Mouse (Mus musculus): Measurements from ENCODE around the gene Btbd9. TPM values are rescaled to one million over a fixed set of nuclear protein-coding genes. Genes with fewer than 3 reads are reported as not detected.
A peak's percentile ranks its signal among the peaks of the same experiment; 100 is the strongest.

The Btbd9 gene
- polyA plus RNA-seq, 1 experiment: 21.0 TPM

- 71% methylated on average over 5 of the region's 5 CpGs for WGBS
- H3K4me1 ChIP-seq (ENCODE audit: control insufficient read depth, insufficient read depth, low read length): no peaks in the 10 kb centered on the region; the same call in 1 of the 2 replicates
- TF ChIP-seq CTCF (IDR thresholded peaks at IDR 0.05; ENCODE audit: control insufficient read depth, insufficient read depth, low read length) (no peak), POLR2A (IDR thresholded peaks at IDR 0.05; ENCODE audit: borderline replicate concordance, control insufficient read depth, low read depth, low read length) (no peak)
- H3K27ac ChIP-seq (ENCODE audit: control insufficient read depth, insufficient read depth, low read depth, low read length, poor library complexity): no peak overlapping the region
- no peak overlapping the region for H3K4me3 ChIP-seq (replicated peaks; ENCODE audit: control insufficient read depth, low read depth, low read length)
Measured at GRCm38 (mm10) chr17:30594407-30594806, 18.1 kb upstream of the Btbd9 start.

- no peaks in the 10 kb centered on the region; the same call in 1 of the 2 replicates for H3K4me1 ChIP-seq (ENCODE audit: control insufficient read depth, insufficient read depth, low read length)
- WGBS: 60% methylated on average over 17 of the region's 17 CpGs
- TF ChIP-seq CTCF (IDR thresholded peaks at IDR 0.05; ENCODE audit: control insufficient read depth, insufficient read depth, low read length) (peak; percentile 3; the same call in 1 of the 2 replicates), POLR2A (IDR thresholded peaks at IDR 0.05; ENCODE audit: borderline replicate concordance, control insufficient read depth, low read depth, low read length) (no peak)
- H3K27ac ChIP-seq (ENCODE audit: control insufficient read depth, insufficient read depth, low read depth, low read length, poor library complexity): no peak overlapping the region
- H3K4me3 ChIP-seq (replicated peaks; ENCODE audit: control insufficient read depth, low read depth, low read length): no peak overlapping the region
Measured at GRCm38 (mm10) chr17:30590417-30591198, 14.3 kb upstream of the Btbd9 start.

GRCm38 (mm10) chr17:30583258-30584001 is 7.1 kb upstream of the Btbd9 start:
- 69% methylated on average over 2 of the region's 2 CpGs for WGBS

GRCm38 (mm10) chr17:30582313-30582712 is 6.0 kb upstream of the Btbd9 start:
- TF ChIP-seq POLR2A (IDR thresholded peaks at IDR 0.05; ENCODE audit: borderline replicate concordance, control insufficient read depth, low read depth, low read length) (no peak), CTCF (IDR thresholded peaks at IDR 0.05; ENCODE audit: control insufficient read depth, insufficient read depth, low read length) (no peak)
- Histone ChIP-seq H3K27ac (ENCODE audit: control insufficient read depth, insufficient read depth, low read depth, low read length, poor library complexity) (no peak overlapping the region), H3K4me3 (replicated peaks; ENCODE audit: control insufficient read depth, low read depth, low read length) (no peak overlapping the region), H3K4me1 (ENCODE audit: control insufficient read depth, insufficient read depth, low read length) (no peaks in the 10 kb centered on the region)
- 89% methylated on average over 3 of the region's 3 CpGs for WGBS

More at GRCm38 (mm10) chr17:30583258-30584001, 7.1 kb upstream of the Btbd9 start:
- Histone ChIP-seq H3K27ac (ENCODE audit: control insufficient read depth, insufficient read depth, low read depth, low read length, poor library complexity) (no peak overlapping the region), H3K4me3 (replicated peaks; ENCODE audit: control insufficient read depth, low read depth, low read length) (no peak overlapping the region), H3K4me1 (ENCODE audit: control insufficient read depth, insufficient read depth, low read length) (no peaks in the 10 kb centered on the region)
- no peak for TF ChIP-seq POLR2A (IDR thresholded peaks at IDR 0.05; ENCODE audit: borderline replicate concordance, control insufficient read depth, low read depth, low read length)
- TF ChIP-seq CTCF (IDR thresholded peaks at IDR 0.05; ENCODE audit: control insufficient read depth, insufficient read depth, low read length): no peak

- Histone ChIP-seq H3K4me3 (replicated peaks; ENCODE audit: control insufficient read depth, low read depth, low read length) (no peak overlapping the region), H3K4me1 (ENCODE audit: control insufficient read depth, insufficient read depth, low read length) (no peaks in the 10 kb centered on the region), H3K27ac (ENCODE audit: control insufficient read depth, insufficient read depth, low read depth, low read length, poor library complexity) (no peak overlapping the region)
- TF ChIP-seq CTCF (IDR thresholded peaks at IDR 0.05; ENCODE audit: control insufficient read depth, insufficient read depth, low read length) (no peak), POLR2A (IDR thresholded peaks at IDR 0.05; ENCODE audit: borderline replicate concordance, control insufficient read depth, low read depth, low read length) (no peak)
- 83% methylated on average over 6 of the region's 6 CpGs for WGBS
Measured at GRCm38 (mm10) chr17:30581201-30581600, 4.9 kb upstream of the Btbd9 start.

GRCm38 (mm10) chr17:30580781-30581180 is 4.5 kb upstream of the Btbd9 start:
- Histone ChIP-seq H3K4me3 (replicated peaks; ENCODE audit: control insufficient read depth, low read depth, low read length) (no peak overlapping the region), H3K4me1 (ENCODE audit: control insufficient read depth, insufficient read depth, low read length) (no peaks in the 10 kb centered on the region), H3K27ac (ENCODE audit: control insufficient read depth, insufficient read depth, low read depth, low read length, poor library complexity) (no peak overlapping the region)
- WGBS: 59% methylated on average over 1 of the region's 1 CpGs
- TF ChIP-seq POLR2A (IDR thresholded peaks at IDR 0.05; ENCODE audit: borderline replicate concordance, control insufficient read depth, low read depth, low read length) (no peak), CTCF (IDR thresholded peaks at IDR 0.05; ENCODE audit: control insufficient read depth, insufficient read depth, low read length) (no peak)

- Histone ChIP-seq H3K4me3 (replicated peaks; ENCODE audit: control insufficient read depth, low read depth, low read length) (peak overlapping the region; percentile 24), H3K27ac (ENCODE audit: control insufficient read depth, insufficient read depth, low read depth, low read length, poor library complexity) (no peak overlapping the region), H3K4me1 (ENCODE audit: control insufficient read depth, insufficient read depth, low read length) (peaks cover 2% of the 10 kb centered on the region; the same call in 1 of the 2 replicates)
- TF ChIP-seq POLR2A (IDR thresholded peaks at IDR 0.05; ENCODE audit: borderline replicate concordance, control insufficient read depth, low read depth, low read length): no peak
- no peak for TF ChIP-seq CTCF (IDR thresholded peaks at IDR 0.05; ENCODE audit: control insufficient read depth, insufficient read depth, low read length)
- WGBS: 49% methylated on average over 12 of the region's 12 CpGs
Measured at GRCm38 (mm10) chr17:30576946-30577345, 658 bp upstream of the Btbd9 start.
